Mouse (Mus musculus) liver, embryonic 11.5 days (tissue): Measurements from ENCODE around the gene Acbd5. TPM values are rescaled to one million over a fixed set of nuclear protein-coding genes. Genes with fewer than 3 reads are reported as not detected.
"Not testable (repeated sequence)": the region's sequence is repeated elsewhere in the genome, so short reads cannot be mapped to it uniquely, and the experiment has no call there.

ENCODE experiments used
- ATAC-seq: fragments of 200-750 bp; cut with Nextera tagmentation; replicated peaks from 2 replicates; pipeline ENCODE4 v1.8.0; 2017; ENCODE audit warnings: moderate number of reproducible peaks, mild to moderate bottlenecking, moderate TSS enrichment, moderate library complexity; ENCODE audit not compliant: low FRiP score
- DNase-seq: peaks from one replicate; pipeline ENCODE4 v3.0.0-alpha.2; 2017; ENCODE audit warnings: low spot score
- H3K27ac ChIP-seq: fragments of 300-500 bp; sonication (generic); 2 replicates; pipeline ENCODE4 v1.5.1; 2014; ENCODE audit warnings: mild to moderate bottlenecking, low read depth, low read length, control low read depth
- H3K27me3 ChIP-seq: fragments of 300-500 bp; sonication (generic); replicated peaks from 2 replicates; pipeline ENCODE4 v1.6.1; 2014; ENCODE audit warnings: low read length, mixed read lengths; ENCODE audit not compliant: control insufficient read depth, insufficient read depth
- H3K36me3 ChIP-seq: fragments of 300-500 bp; sonication (generic); 2 replicates; pipeline ENCODE4 v1.6.1; 2014; ENCODE audit warnings: mild to moderate bottlenecking, low read length, moderate library complexity, mixed read lengths; ENCODE audit not compliant: control insufficient read depth, insufficient read depth
- H3K4me1 ChIP-seq: fragments of 300-500 bp; sonication (generic); replicated peaks from 2 replicates; pipeline ENCODE4 v1.6.1; 2014; ENCODE audit warnings: low read length, mixed read lengths; ENCODE audit not compliant: control insufficient read depth, insufficient read depth
- H3K4me2 ChIP-seq: fragments of 300-500 bp; sonication (generic); 2 replicates; pipeline ENCODE4 v1.6.1; 2014; ENCODE audit warnings: mild to moderate bottlenecking, control low read depth, moderate library complexity
- H3K4me3 ChIP-seq: fragments of 300-500 bp; sonication (generic); 2 replicates; pipeline ENCODE4 v1.5.1; 2014; ENCODE audit warnings: low read depth, low read length, control low read depth
- H3K9ac ChIP-seq: fragments of 300-500 bp; sonication (generic); 2 replicates; pipeline ENCODE4 v1.6.1; 2014; ENCODE audit warnings: low read depth, low read length, control low read depth
- H3K9me3 ChIP-seq: fragments of 300-500 bp; sonication (generic); 2 replicates; pipeline ENCODE4 v1.6.1; 2016; ENCODE audit warnings: low read length, inconsistent platforms, mixed read lengths; ENCODE audit not compliant: control insufficient read depth
- WGBS: fragments of 180-500 bp; shearing (Covaris S2); extraction: QIAGEN DNeasy Blood & Tissue Kit; methylation state at CpG from one replicate; pipeline ENCODE4 v1.1.7; 2014; 5-methylcytosine and 5-hydroxymethylcytosine counted together
- polyA plus RNA-seq: library from polyadenylated mRNA; unstranded; fragments of >200 nt; fragmentation: Nextera tagmentation; extraction: Ambion mirVana; gene quantifications from 2 replicates; pipeline ENCODE4 v1.2.1, GENCODE M21; 2014

Acbd5 gene
- polyA plus RNA-seq, 1 experiment from 2014 or later, result 17.9 TPM

GRCm38 (mm10) chr2:23030631-23031030 is 37.3 kb upstream of the Acbd5 start:
- no peak overlapping the region for H3K4me3 ChIP-seq
- no peaks in the 10 kb centered on the region for H3K9me3 ChIP-seq
- WGBS, result 86% methylated on average over 4 of the region's 4 CpGs
- no peak overlapping the region for H3K27ac ChIP-seq
- peaks cover 12% of the 10 kb centered on the region for H3K4me1 ChIP-seq
- ATAC-seq, result peak; percentile 56
- no peak for DNase-seq
- H3K4me2 ChIP-seq, result no peak overlapping the region
- H3K9ac ChIP-seq, result no peak overlapping the region
- peaks cover 2% of the 10 kb centered on the region; the same call in 1 of the 2 replicates for H3K36me3 ChIP-seq
- H3K27me3 ChIP-seq, result no peaks in the 10 kb centered on the region

- Histone ChIP-seq H3K4me2 (no peak overlapping the region), H3K4me3 (no peak overlapping the region), H3K27me3 (no peaks in the 10 kb centered on the region), H3K4me1 (peaks cover 7% of the 10 kb centered on the region), H3K9ac (no peak overlapping the region), H3K27ac (no peak overlapping the region), H3K9me3 (no peaks in the 10 kb centered on the region), H3K36me3 (peaks cover 2% of the 10 kb centered on the region; the same call in 1 of the 2 replicates)
- WGBS, result 85% methylated on average over 3 of the region's 3 CpGs
- ATAC-seq (no peak), DNase-seq (no peak)
Observed at GRCm38 (mm10) chr2:23034692-23035435, 33.1 kb upstream of the Acbd5 start.

GRCm38 (mm10) chr2:23035467-23035866 is 32.5 kb upstream of the Acbd5 start:
- ATAC-seq, result no peak
- Histone ChIP-seq H3K9ac (no peak overlapping the region), H3K27ac (no peak overlapping the region), H3K27me3 (no peaks in the 10 kb centered on the region), H3K4me1 (peaks cover 7% of the 10 kb centered on the region), H3K36me3 (peaks cover 2% of the 10 kb centered on the region; the same call in 1 of the 2 replicates), H3K9me3 (no peaks in the 10 kb centered on the region), H3K4me2 (no peak overlapping the region), H3K4me3 (no peak overlapping the region)
- DNase-seq, result no peak
- WGBS, result 87% methylated on average over 1 of the region's 1 CpGs

GRCm38 (mm10) chr2:23039082-23040000 is 28.6 kb upstream of the Acbd5 start:
- H3K36me3 ChIP-seq, result no peaks in the 10 kb centered on the region
- H3K4me2 ChIP-seq, result peak overlapping the region; percentile 65
- under 1% methylated on average over 53 of the region's 59 CpGs for WGBS
- H3K27ac ChIP-seq, result peak overlapping the region; percentile 97
- H3K27me3 ChIP-seq, result no peaks in the 10 kb centered on the region
- H3K9ac ChIP-seq, result peak overlapping the region; percentile 98
- H3K4me3 ChIP-seq, result peak overlapping the region; percentile 99
- peak; percentile 78 for ATAC-seq
- no peaks in the 10 kb centered on the region for H3K9me3 ChIP-seq
- DNase-seq, result no peak
- H3K4me1 ChIP-seq, result peaks cover 3% of the 10 kb centered on the region; the same call in 1 of the 2 replicates

GRCm38 (mm10) chr2:23040001-23040646 is 27.8 kb upstream of the Acbd5 start, which contains the start of gene Abi1:
TSS of gene Abi1 (minus strand) at chr2:23040241.
- DNase-seq (peak; percentile 88), ATAC-seq (peak; percentile 97)
- peak within 1 kb of the TSS; percentile 99 for H3K4me3 ChIP-seq
- H3K27me3 ChIP-seq, result no peaks in the 10 kb centered on the region
- WGBS, result 1% methylated on average over 24 of the region's 24 CpGs
- H3K9ac ChIP-seq, result peak within 1 kb of the TSS; percentile 98
- no peaks in the 10 kb centered on the region for H3K36me3 ChIP-seq
- peaks cover 3% of the 10 kb centered on the region; the same call in 1 of the 2 replicates for H3K4me1 ChIP-seq
- H3K4me2 ChIP-seq, result peak within 1 kb of the TSS; percentile 65
- H3K9me3 ChIP-seq, result no peaks in the 10 kb centered on the region
- H3K27ac ChIP-seq, result peak within 1 kb of the TSS; percentile 97

- ATAC-seq, H3K9ac ChIP-seq, H3K27ac ChIP-seq, DNase-seq, H3K27me3 ChIP-seq, H3K4me1 ChIP-seq, H3K4me3 ChIP-seq, H3K9me3 ChIP-seq, H3K36me3 ChIP-seq: not testable (repeated sequence)
- WGBS, result 78% methylated on average over 7 of the region's 7 CpGs
- peak overlapping the region; percentile 34; the same call in 1 of the 2 replicates for H3K4me2 ChIP-seq
Observed at GRCm38 (mm10) chr2:23040690-23041089, 27.3 kb upstream of the Acbd5 start.

- Histone ChIP-seq H3K27ac (no peak overlapping the region), H3K4me3 (no peak overlapping the region), H3K9me3 (no peaks in the 10 kb centered on the region; the same call in 1 of the 2 replicates), H3K9ac (no peak overlapping the region), H3K4me2 (no peak overlapping the region), H3K27me3 (no peaks in the 10 kb centered on the region), H3K4me1 (peaks cover 3% of the 10 kb centered on the region; the same call in 1 of the 2 replicates), H3K36me3 (no peaks in the 10 kb centered on the region)
- no peak for ATAC-seq
- no peak for DNase-seq
- WGBS, result 61% methylated on average over 4 of the region's 4 CpGs
Observed at GRCm38 (mm10) chr2:23041457-23041856, 26.5 kb upstream of the Acbd5 start.

- DNase-seq (no peak), ATAC-seq (no peak)
- H3K4me3 ChIP-seq, result no peak overlapping the region
- H3K9me3 ChIP-seq, result no peaks in the 10 kb centered on the region; the same call in 1 of the 2 replicates
- peaks cover 3% of the 10 kb centered on the region; the same call in 1 of the 2 replicates for H3K4me1 ChIP-seq
- no peaks in the 10 kb centered on the region for H3K27me3 ChIP-seq
- no peaks in the 10 kb centered on the region for H3K36me3 ChIP-seq
- H3K9ac ChIP-seq, result no peak overlapping the region
- no peak overlapping the region for H3K4me2 ChIP-seq
- no peak overlapping the region for H3K27ac ChIP-seq
- 83% methylated on average over 3 of the region's 3 CpGs for WGBS
Observed at GRCm38 (mm10) chr2:23042189-23042588, 25.8 kb upstream of the Acbd5 start.
